Mouse (Mus musculus) bone marrow, adult 2 months (tissue): ENCODE results near the gene Tsr3. TPM values are rescaled to one million over a fixed set of nuclear protein-coding genes. Genes with fewer than 3 reads are reported as not detected.
"Not testable (repeated sequence)": the region's sequence is repeated elsewhere in the genome, so short reads cannot be mapped to it uniquely, and the experiment has no call there.

Experiments used
- H3K27ac ChIP-seq: fragments of 200-500 bp; 2 replicates; pipeline ENCODE4 v1.5.1; 2012; ENCODE audit warnings: low read depth, mild to moderate bottlenecking, control low read depth, inconsistent platforms, low read length; ENCODE audit not compliant: control insufficient read depth, poor library complexity, insufficient read depth
- H3K4me1 ChIP-seq: fragments of 200-500 bp; 2 replicates; pipeline ENCODE4 v1.6.1; 2011; ENCODE audit warnings: low read length; ENCODE audit not compliant: control insufficient read depth, insufficient read depth
- H3K4me3 ChIP-seq: fragments of 200-500 bp; replicated peaks from 2 replicates; pipeline ENCODE3; 2011; ENCODE audit warnings: mild to moderate bottlenecking, low read depth, low read length, control low read depth; ENCODE audit not compliant: control insufficient read depth
- CTCF ChIP-seq: fragments of 200-500 bp; IDR thresholded peaks from 2 replicates; pipeline ENCODE4 v1.5.1; 2011; ENCODE audit warnings: low read length, control low read depth; ENCODE audit not compliant: control insufficient read depth, insufficient read depth
- POLR2A ChIP-seq: fragments of 200-500 bp; IDR thresholded peaks from 2 replicates; pipeline ENCODE4 v1.6.1; 2011; ENCODE audit warnings: low read depth, mild to moderate bottlenecking, control low read depth, low read length, borderline replicate concordance; ENCODE audit not compliant: control insufficient read depth
- WGBS: fragments of 180-500 bp; shearing (Covaris S2); methylation state at CpG from one replicate; pipeline ENCODE4 v1.1.7; 2018; 5-methylcytosine and 5-hydroxymethylcytosine counted together
- polyA plus RNA-seq: library from polyadenylated mRNA; stranded (reverse); fragments of >200 nt; gene quantifications from 2 replicates; pipeline ENCODE4 v1.2.4, GENCODE M21; 2011; ENCODE audit warnings: low replicate concordance; ENCODE audit not compliant: missing spikeins, insufficient read depth, insufficient read length

The Tsr3 gene
- polyA plus RNA-seq, 1 experiment, result 37.1 TPM

GRCm38 (mm10) chr17:25230700-25231099 is 9.3 kb upstream of the Tsr3 start:
- no peak overlapping the region for H3K27ac ChIP-seq
- 93% methylated on average over 3 of the region's 3 CpGs for WGBS
- no peak for TF ChIP-seq CTCF
- no peak for TF ChIP-seq POLR2A
- peaks cover 7% of the 10 kb centered on the region for H3K4me1 ChIP-seq
- H3K4me3 ChIP-seq, result no peak overlapping the region

DNA sequence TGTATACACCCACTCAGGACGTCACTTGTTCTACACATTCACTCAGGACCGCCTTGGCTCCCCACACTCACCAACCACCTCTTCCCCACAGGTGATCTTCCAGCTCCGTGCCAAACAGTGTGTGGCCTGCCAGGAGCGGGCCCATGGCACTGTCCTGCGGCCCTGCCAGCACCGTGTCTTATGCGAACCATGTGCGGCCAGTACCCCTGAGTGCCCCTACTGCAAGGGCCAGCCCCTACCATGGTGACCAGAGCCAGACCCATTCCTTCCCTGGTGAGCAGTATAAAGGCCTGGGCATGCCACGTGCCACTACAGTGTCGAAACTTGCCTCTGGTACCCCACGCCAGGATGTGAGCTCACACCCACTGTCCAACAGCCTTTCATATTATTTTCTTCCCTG is 8.3 kb upstream of the Tsr3 start:
- H3K4me3 ChIP-seq, H3K27ac ChIP-seq, H3K4me1 ChIP-seq: not testable (repeated sequence)
- WGBS, result 87% methylated on average over 8 of the region's 11 CpGs

GRCm38 (mm10) chr17:25235635-25236034 is 4.3 kb upstream of the Tsr3 start:
- H3K27ac ChIP-seq, result no peak overlapping the region
- WGBS, result 86% methylated on average over 9 of the region's 9 CpGs

DNA sequence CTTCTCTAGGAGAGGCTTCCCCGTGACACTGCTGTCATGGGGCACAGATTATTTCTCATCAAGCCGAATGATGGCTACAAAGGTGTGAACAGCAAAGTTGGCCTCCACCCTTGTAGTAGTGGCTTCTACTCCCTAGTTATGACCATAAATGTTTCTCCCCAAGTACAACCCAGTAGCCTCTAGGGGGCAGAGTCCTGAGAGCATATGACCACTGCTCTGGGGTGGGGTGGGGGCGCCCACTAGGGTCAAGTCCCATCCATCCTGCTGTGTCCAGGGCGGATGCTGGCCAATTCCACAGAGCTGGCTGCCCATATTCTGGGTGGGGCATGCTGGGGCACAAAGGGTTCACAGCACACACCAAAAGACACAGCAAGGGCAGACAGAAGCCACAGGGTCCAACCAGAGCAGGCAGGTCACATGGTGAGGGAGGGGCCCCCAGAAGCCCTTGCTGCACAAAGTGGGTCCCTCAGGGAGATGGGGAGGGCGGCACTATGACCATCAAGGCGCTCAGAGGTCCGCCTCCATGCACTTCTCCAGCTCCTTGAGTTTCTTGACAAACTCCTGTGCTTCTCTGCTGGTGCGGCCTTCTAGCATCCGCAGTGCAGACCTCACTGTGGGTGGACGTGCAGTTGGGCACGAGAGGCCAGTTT is 3.3 kb downstream of the Tsr3 start:
- TF ChIP-seq CTCF (no peak), POLR2A (no peak)
- no peak overlapping the region for H3K4me3 ChIP-seq
- no peak overlapping the region; the same call in 1 of the 2 replicates for H3K27ac ChIP-seq
- WGBS, result 88% methylated on average over 11 of the region's 11 CpGs
- H3K4me1 ChIP-seq, result no peaks in the 10 kb centered on the region; the same call in 1 of the 2 replicates

More at GRCm38 (mm10) chr17:25235635-25236034, 4.3 kb upstream of the Tsr3 start:
- H3K4me1 ChIP-seq, result no peaks in the 10 kb centered on the region
- H3K4me3 ChIP-seq, result no peak overlapping the region
- TF ChIP-seq CTCF, result no peak
- no peak for TF ChIP-seq POLR2A

DNA sequence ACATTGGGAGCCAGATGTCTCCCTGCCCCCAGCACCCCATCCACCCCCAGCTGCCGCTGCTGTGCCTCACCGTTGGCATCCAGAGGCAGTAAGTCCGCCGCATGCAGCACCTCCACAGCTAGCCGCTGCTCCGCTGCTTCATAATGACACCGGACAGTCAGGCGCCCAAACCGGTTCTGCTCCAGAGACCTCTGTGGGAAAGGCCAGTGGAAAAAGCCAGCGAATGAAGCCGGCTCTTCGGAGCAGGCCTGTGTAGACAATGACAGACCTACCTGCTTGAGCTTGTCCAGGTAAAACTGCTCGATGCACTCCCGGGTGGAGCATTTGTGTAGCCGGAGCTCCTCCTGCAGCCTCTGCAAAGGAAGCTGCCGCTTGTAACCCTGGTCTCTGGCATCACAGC is 4.3 kb downstream of the Tsr3 start:
- Histone ChIP-seq H3K4me1 (peaks cover 1% of the 10 kb centered on the region; the same call in 1 of the 2 replicates), H3K27ac (no peak overlapping the region), H3K4me3 (no peak overlapping the region)
- TF ChIP-seq CTCF, result no peak
- no peak for TF ChIP-seq POLR2A
- WGBS, result 87% methylated on average over 16 of the region's 16 CpGs

DNA sequence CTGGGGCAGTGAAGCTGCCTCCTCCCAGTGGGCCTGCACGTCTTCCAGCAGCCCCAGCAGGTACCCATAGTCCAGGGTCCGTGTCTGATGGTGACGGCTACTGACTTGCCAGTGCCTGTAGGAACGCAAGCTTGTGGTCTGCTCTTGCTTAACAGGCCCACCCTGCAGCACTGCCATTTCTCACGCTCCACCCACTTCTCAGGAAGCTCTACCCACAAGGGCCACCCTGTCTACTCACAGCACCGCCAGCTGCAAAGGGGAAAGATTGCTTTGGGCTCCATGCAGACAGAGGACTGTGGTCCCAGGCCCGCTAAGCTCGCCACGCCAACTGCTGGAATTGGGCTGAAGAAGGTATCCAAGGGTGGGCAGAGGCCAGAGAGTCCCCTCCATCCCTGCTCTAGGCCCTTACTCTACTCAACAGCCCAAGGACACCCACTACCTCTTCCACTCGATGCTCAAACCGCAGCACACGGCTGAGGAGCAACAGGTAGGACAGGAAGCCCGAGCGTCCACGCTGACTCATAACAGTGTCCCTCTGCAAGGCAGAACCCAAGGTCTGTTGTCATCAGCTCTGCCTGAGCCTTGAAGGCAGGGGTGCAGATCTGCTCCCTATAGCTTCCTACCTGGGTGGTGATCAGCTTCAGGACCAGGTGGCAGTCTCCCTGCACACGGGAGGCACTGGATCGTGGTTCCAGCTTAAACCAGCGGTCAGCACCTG is 8.2 kb downstream of the Tsr3 start:
- no peak for TF ChIP-seq POLR2A
- no peak; the same call in 1 of the 2 replicates for TF ChIP-seq CTCF
- WGBS, result 9% methylated on average over 18 of the region's 18 CpGs
- H3K4me1 ChIP-seq, result peaks cover 1% of the 10 kb centered on the region; the same call in 1 of the 2 replicates
- H3K27ac ChIP-seq, result peak overlapping the region; percentile 34
- peak overlapping the region; percentile 22 for H3K4me3 ChIP-seq

GRCm38 (mm10) chr17:25250181-25250835 is 10.3 kb downstream of the Tsr3 start:
- H3K4me1 ChIP-seq, result peaks cover 1% of the 10 kb centered on the region; the same call in 1 of the 2 replicates
- no peak overlapping the region for H3K4me3 ChIP-seq
- WGBS, result 80% methylated on average over 8 of the region's 8 CpGs
- H3K27ac ChIP-seq, result no peak overlapping the region
- no peak for TF ChIP-seq POLR2A
- no peak for TF ChIP-seq CTCF

DNA sequence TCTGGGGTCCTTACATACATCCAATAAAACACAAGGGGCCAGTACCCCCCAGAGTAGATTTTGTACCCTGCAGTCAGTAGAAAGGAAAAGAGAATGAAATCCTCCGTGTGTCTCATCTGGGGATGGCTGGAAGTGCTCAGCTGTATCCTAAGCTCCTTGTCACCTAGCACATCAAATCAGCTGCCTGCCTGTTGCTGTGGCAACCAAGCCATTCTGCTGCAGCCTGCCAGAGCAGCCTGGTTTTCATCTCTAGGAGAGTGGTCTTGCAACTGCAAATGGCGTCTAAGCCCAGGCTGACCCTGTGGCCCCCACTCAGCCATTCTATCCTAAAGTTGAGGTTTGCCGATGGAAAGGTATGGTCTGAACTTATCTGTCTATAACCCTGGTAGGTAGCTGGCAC is 12.7 kb downstream of the Tsr3 start:
- WGBS, result 72% methylated on average over 3 of the region's 3 CpGs
- Histone ChIP-seq H3K27ac (no peak overlapping the region), H3K4me1 (peaks cover 1% of the 10 kb centered on the region; the same call in 1 of the 2 replicates), H3K4me3 (no peak overlapping the region)
- TF ChIP-seq CTCF (no peak), POLR2A (no peak)
